Mouse (Mus musculus): ENCODE measurements at regions not wholly inside any gene's neighbourhood (a gene's known extent, or its start where the extent isn't known, plus 50 kb on each side); places are given as distances from the start of the nearest gene placed in this dataset.
A peak's percentile ranks its signal among the peaks of the same experiment; 100 is the strongest.

DNA sequence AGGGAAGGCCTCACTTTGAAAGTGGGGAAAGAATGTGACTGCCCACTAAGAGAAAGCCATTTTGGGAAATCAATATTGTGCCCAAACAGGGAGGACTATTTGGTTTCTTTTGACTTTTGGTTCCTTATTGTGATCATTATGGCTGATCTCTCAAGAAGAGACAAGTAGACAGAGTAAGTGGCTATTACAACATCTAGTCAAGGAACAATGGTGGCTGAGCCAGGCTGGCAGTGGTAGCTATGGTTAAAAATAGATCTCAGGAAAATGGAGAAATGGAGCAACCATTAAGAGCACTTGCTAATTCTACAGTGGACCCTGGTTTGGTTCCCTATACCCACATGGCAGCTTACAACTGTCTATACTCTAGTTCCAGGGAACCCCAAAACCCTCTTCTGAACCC lies 102.6 kb upstream of the Pde7b start:
- H3K4me2 ChIP-seq: no peak overlapping the region
- H3K36me3 ChIP-seq (ENCODE audit: control insufficient read depth, insufficient read depth, low read length): no peaks in the 10 kb centered on the region
- no peak overlapping the region for H3K27ac ChIP-seq (ENCODE audit: low read depth, low read length)
- no peaks in the 10 kb centered on the region for H3K9me3 ChIP-seq (replicated peaks; ENCODE audit: control insufficient read depth, low read length)
- no peak for ATAC-seq (replicated peaks; ENCODE audit: insufficient number of reproducible peaks, low FRiP score, low TSS enrichment)
- no peak overlapping the region for H3K9ac ChIP-seq (ENCODE audit: low read depth, low read length)
- H3K4me1 ChIP-seq (ENCODE audit: control insufficient read depth, insufficient read depth, low read length): no peaks in the 10 kb centered on the region
- no peaks in the 10 kb centered on the region for H3K27me3 ChIP-seq (ENCODE audit: control insufficient read depth, insufficient read depth, low read length)
- H3K4me3 ChIP-seq (ENCODE audit: low read depth, low read length): no peak overlapping the region

GRCm38 (mm10) chr10:20818548-20818947 lies 93.7 kb upstream of the Pde7b start:
- Histone ChIP-seq H3K4me1 (ENCODE audit: control insufficient read depth, insufficient read depth, low read length) (no peaks in the 10 kb centered on the region), H3K27me3 (ENCODE audit: control insufficient read depth, insufficient read depth, low read length) (no peaks in the 10 kb centered on the region), H3K36me3 (ENCODE audit: control insufficient read depth, insufficient read depth, low read length) (no peaks in the 10 kb centered on the region), H3K4me2 (no peak overlapping the region), H3K4me3 (ENCODE audit: low read depth, low read length) (no peak overlapping the region), H3K9me3 (replicated peaks; ENCODE audit: control insufficient read depth, low read length) (0 out of 2 replicates have a peak, but pooled peaks cover 2% of the 10 kb centered on the region), H3K9ac (ENCODE audit: low read depth, low read length) (no peak overlapping the region), H3K27ac (ENCODE audit: low read depth, low read length) (no peak overlapping the region)
- ATAC-seq (replicated peaks; ENCODE audit: insufficient number of reproducible peaks, low FRiP score, low TSS enrichment): no peak
- 59% methylated on average over 4 of the region's 4 CpGs for WGBS (ENCODE audit: insufficient replicate concordance)

- no peak overlapping the region for H3K4me3 ChIP-seq (ENCODE audit: low read depth, low read length)
- H3K27ac ChIP-seq (ENCODE audit: low read depth, low read length): no peak overlapping the region
- 49% methylated on average over 7 of the region's 7 CpGs for WGBS (ENCODE audit: insufficient replicate concordance)
- peaks cover 4% of the 10 kb centered on the region; the same call in 1 of the 2 replicates for H3K4me1 ChIP-seq (ENCODE audit: control insufficient read depth, insufficient read depth, low read length)
- H3K4me2 ChIP-seq: no peak overlapping the region
- H3K27me3 ChIP-seq (ENCODE audit: control insufficient read depth, insufficient read depth, low read length): no peaks in the 10 kb centered on the region
- no peaks in the 10 kb centered on the region for H3K36me3 ChIP-seq (ENCODE audit: control insufficient read depth, insufficient read depth, low read length)
- H3K9me3 ChIP-seq (replicated peaks; ENCODE audit: control insufficient read depth, low read length): no peaks in the 10 kb centered on the region
- no peak for ATAC-seq (replicated peaks; ENCODE audit: insufficient number of reproducible peaks, low FRiP score, low TSS enrichment)
- H3K9ac ChIP-seq (ENCODE audit: low read depth, low read length): no peak overlapping the region
These were observed 74.9 kb upstream of the Pde7b start for GRCm38 (mm10) chr10:20799792-20800191.

DNA sequence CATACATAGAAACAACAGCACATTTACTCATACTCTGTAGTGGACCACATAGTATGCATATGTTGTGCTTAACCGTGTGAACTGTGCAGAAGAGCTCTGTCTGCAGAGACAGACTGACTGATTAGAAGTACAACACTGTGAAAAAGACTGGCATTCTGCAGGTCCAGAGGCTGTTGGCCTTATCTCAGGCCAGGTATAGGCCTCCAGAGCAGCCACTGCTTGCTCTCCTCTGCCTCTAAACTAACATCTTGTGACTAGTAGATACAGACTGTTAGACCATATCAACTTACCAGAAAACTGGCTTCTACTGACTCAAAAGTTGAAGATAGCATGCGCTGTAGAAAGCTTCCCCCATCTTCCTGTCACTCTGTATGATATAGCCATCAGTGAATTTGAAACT lies 73.5 kb upstream of the Pde7b start:
- no peaks in the 10 kb centered on the region for H3K36me3 ChIP-seq (ENCODE audit: control insufficient read depth, insufficient read depth, low read length)
- no peak overlapping the region for H3K9ac ChIP-seq (ENCODE audit: low read depth, low read length)
- peaks cover 4% of the 10 kb centered on the region; the same call in 1 of the 2 replicates for H3K4me1 ChIP-seq (ENCODE audit: control insufficient read depth, insufficient read depth, low read length)
- H3K27me3 ChIP-seq (ENCODE audit: control insufficient read depth, insufficient read depth, low read length): no peaks in the 10 kb centered on the region
- no peak for ATAC-seq (replicated peaks; ENCODE audit: insufficient number of reproducible peaks, low FRiP score, low TSS enrichment)
- H3K9me3 ChIP-seq (replicated peaks; ENCODE audit: control insufficient read depth, low read length): no peaks in the 10 kb centered on the region
- 52% methylated on average over 2 of the region's 2 CpGs for WGBS (ENCODE audit: insufficient replicate concordance)
- no peak overlapping the region for H3K4me2 ChIP-seq
- no peak overlapping the region for H3K4me3 ChIP-seq (ENCODE audit: low read depth, low read length)
- H3K27ac ChIP-seq (ENCODE audit: low read depth, low read length): no peak overlapping the region

DNA sequence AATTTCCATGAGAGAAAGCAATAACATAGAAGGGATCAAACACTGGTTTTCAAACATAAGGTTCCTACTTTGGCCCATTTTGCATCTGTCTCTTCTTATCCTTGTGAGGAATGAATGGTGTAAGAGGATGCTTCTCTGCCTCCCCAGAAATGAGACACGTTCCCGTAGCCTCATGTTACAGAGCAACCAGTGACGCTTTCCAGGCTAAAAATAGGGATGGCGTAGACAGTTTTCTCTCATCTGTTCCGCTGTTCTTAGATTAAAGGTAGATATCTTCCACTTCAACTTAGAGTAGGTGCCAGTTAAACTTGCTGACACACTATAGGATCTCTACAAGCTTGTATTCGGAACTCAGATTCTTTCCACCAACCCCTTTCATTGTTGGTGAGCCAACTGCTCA lies 69.1 kb upstream of the Pde7b start:
- WGBS (ENCODE audit: insufficient replicate concordance): 41% methylated on average over 6 of the region's 6 CpGs
- ATAC-seq (replicated peaks; ENCODE audit: insufficient number of reproducible peaks, low FRiP score, low TSS enrichment): no peak

GRCm38 (mm10) chr10:20780946-20781345 lies 56.1 kb upstream of the Pde7b start:
- Histone ChIP-seq H3K27ac (ENCODE audit: low read depth, low read length) (no peak overlapping the region), H3K9me3 (replicated peaks; ENCODE audit: control insufficient read depth, low read length) (no peaks in the 10 kb centered on the region), H3K4me1 (ENCODE audit: control insufficient read depth, insufficient read depth, low read length) (no peaks in the 10 kb centered on the region), H3K4me2 (no peak overlapping the region), H3K27me3 (ENCODE audit: control insufficient read depth, insufficient read depth, low read length) (no peaks in the 10 kb centered on the region), H3K36me3 (ENCODE audit: control insufficient read depth, insufficient read depth, low read length) (no peaks in the 10 kb centered on the region), H3K9ac (ENCODE audit: low read depth, low read length) (no peak overlapping the region), H3K4me3 (ENCODE audit: low read depth, low read length) (no peak overlapping the region)
- 75% methylated on average over 1 of the region's 1 CpGs for WGBS (ENCODE audit: insufficient replicate concordance)
- ATAC-seq (replicated peaks; ENCODE audit: insufficient number of reproducible peaks, low FRiP score, low TSS enrichment): no peak

More for the DNA sequence above, 69.1 kb upstream of the Pde7b start:
- H3K9me3 ChIP-seq (replicated peaks; ENCODE audit: control insufficient read depth, low read length): no peaks in the 10 kb centered on the region
- no peaks in the 10 kb centered on the region for H3K36me3 ChIP-seq (ENCODE audit: control insufficient read depth, insufficient read depth, low read length)
- peak overlapping the region; percentile 27; the same call in 1 of the 2 replicates for H3K4me2 ChIP-seq
- H3K4me3 ChIP-seq (ENCODE audit: low read depth, low read length): no peak overlapping the region
- no peak overlapping the region for H3K9ac ChIP-seq (ENCODE audit: low read depth, low read length)
- peaks cover 4% of the 10 kb centered on the region; the same call in 1 of the 2 replicates for H3K4me1 ChIP-seq (ENCODE audit: control insufficient read depth, insufficient read depth, low read length)
- no peak overlapping the region for H3K27ac ChIP-seq (ENCODE audit: low read depth, low read length)
- H3K27me3 ChIP-seq (ENCODE audit: control insufficient read depth, insufficient read depth, low read length): no peaks in the 10 kb centered on the region

DNA sequence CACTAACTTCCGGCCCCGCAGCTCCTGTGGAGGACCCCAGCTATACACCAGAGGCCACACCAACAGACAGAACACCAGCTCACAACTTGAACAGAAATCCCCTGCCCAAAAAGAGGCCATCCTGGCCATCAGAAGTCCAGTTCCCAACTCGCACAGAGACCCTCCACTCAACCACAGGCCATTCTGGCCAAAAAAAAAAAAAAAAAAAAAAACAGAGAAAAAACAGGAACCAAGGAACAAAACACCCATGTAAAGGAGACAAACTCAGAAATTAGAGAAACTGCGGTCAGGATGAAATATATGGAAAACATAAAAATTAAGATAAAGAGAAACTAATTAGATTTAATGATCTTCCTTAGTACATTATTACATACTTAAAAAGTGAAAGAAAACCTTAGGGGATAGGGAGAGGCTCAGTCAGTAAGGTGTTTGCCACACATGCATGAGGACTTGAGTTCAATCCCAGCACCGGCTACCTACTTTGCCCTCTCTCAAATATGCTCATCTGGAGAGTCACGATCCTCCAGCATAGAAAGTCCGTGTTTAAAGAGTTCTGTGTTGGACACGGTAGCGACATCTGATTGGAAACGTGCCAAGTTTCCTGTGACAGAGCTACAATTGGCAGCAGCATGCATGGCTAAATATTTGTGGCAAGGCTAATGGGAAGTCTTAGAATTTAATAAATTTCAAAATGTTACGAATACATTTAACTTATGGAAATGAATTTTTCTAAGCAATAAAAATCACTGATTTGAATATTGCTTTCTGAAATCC lies 51.9 kb upstream of the Pde7b start:
- Histone ChIP-seq H3K9ac (ENCODE audit: low read depth, low read length) (no peak overlapping the region), H3K9me3 (replicated peaks; ENCODE audit: control insufficient read depth, low read length) (no peaks in the 10 kb centered on the region), H3K4me1 (ENCODE audit: control insufficient read depth, insufficient read depth, low read length) (no peaks in the 10 kb centered on the region), H3K27ac (ENCODE audit: low read depth, low read length) (no peak overlapping the region), H3K4me3 (ENCODE audit: low read depth, low read length) (no peak overlapping the region), H3K36me3 (ENCODE audit: control insufficient read depth, insufficient read depth, low read length) (no peaks in the 10 kb centered on the region), H3K27me3 (ENCODE audit: control insufficient read depth, insufficient read depth, low read length) (no peaks in the 10 kb centered on the region), H3K4me2 (no peak overlapping the region; the same call in 1 of the 2 replicates)
- ATAC-seq (replicated peaks; ENCODE audit: insufficient number of reproducible peaks, low FRiP score, low TSS enrichment): no peak
- WGBS (ENCODE audit: insufficient replicate concordance): 64% methylated on average over 11 of the region's 11 CpGs

- Histone ChIP-seq H3K4me1 (ENCODE audit: control insufficient read depth, insufficient read depth, low read length) (no peaks in the 10 kb centered on the region), H3K27me3 (ENCODE audit: control insufficient read depth, insufficient read depth, low read length) (no peaks in the 10 kb centered on the region), H3K4me2 (no peak overlapping the region), H3K36me3 (ENCODE audit: control insufficient read depth, insufficient read depth, low read length) (no peaks in the 10 kb centered on the region), H3K27ac (ENCODE audit: low read depth, low read length) (no peak overlapping the region), H3K9me3 (replicated peaks; ENCODE audit: control insufficient read depth, low read length) (no peaks in the 10 kb centered on the region), H3K4me3 (ENCODE audit: low read depth, low read length) (no peak overlapping the region), H3K9ac (ENCODE audit: low read depth, low read length) (no peak overlapping the region)
- no peak for ATAC-seq (replicated peaks; ENCODE audit: insufficient number of reproducible peaks, low FRiP score, low TSS enrichment)
- 75% methylated on average over 3 of the region's 3 CpGs for WGBS (ENCODE audit: insufficient replicate concordance)
These were observed 51.0 kb upstream of the Pde7b start for GRCm38 (mm10) chr10:20775731-20776429.

All from heart, embryonic 11.5 days (tissue).